ENCODE assay signal across 8 mouse cellular contexts in genomic region chr2:136886846-136887245, GRCm38 (mm10). TPM values are rescaled to one million over a fixed set of nuclear protein-coding genes. Genes with fewer than 3 reads are reported as not detected.
A peak's percentile ranks its signal among the peaks of the same experiment; 100 is the strongest.
DNase-seq lines count a peak whose midpoint lies in the region; ATAC-seq lines count a peak whose summit lies in the region.

No protein-coding gene starts in this region.

- ATAC-seq in monocyte, adult 5-6 weeks (replicated peaks; ENCODE audit: insufficient number of reproducible peaks, low FRiP score, low TSS enrichment, poor library complexity, severe bottlenecking): no peak

- peak; percentile 47 for DNase-seq in embryo, embryonic 11 days
- no peak for DNase-seq in embryo, embryonic 10 days (ENCODE audit: low spot score)
- peak; percentile 50 to 60 for DNase-seq in left cerebral cortex, adult 18-20 months (ENCODE audit: low spot score in 2 of 2)
- no peak for DNase-seq in left cerebral cortex, adult 11 months (ENCODE audit: low spot score)
- DNase-seq in Muller cell, postnatal 12 days (ENCODE audit: inconsistent ontology term): peak; percentile 9
- peak; percentile 40 to 61 for DNase-seq in layer of hippocampus, postnatal 10 days (ENCODE audit: low spot score in 2 of 2)
- DNase-seq in gastrocnemius, adult 8-10 months (ENCODE audit: low spot score in 2 of 2): no peak

RNA-seq across cellular contexts. Expression of gene AL731706.2, which starts 1.4 kb away (rescaled TPM):
- 10 to 100 TPM; 26.9 to 32.8 TPM for total RNA-seq in left cerebral cortex, adult 18-20 months (2021)
- 10 to 100 TPM in 1 of 2 experiments, 1 to 10 TPM in 1; 5.0 to 11.8 TPM for total RNA-seq in layer of hippocampus, postnatal 10 days (2021)
- 13.4 to 63.0 TPM in 2 of 3 replicates, not detected in the other for total RNA-seq in monocyte, adult 5-6 weeks (2017)
- total RNA-seq in gastrocnemius, adult 8-10 months (2022): 10 to 100 TPM in 3 of 4 experiments, 1 to 10 TPM in 1; 9.4 to 39.7 (median 30.9) TPM

RNA-seq across cellular contexts. Expression of gene Slx4ip, which starts 4.2 kb away (rescaled TPM):
- 1 to 10 TPM; 8.1 to 8.3 TPM for total RNA-seq in left cerebral cortex, adult 18-20 months (2021)
- total RNA-seq in layer of hippocampus, postnatal 10 days (2021): 1 to 10 TPM; 6.1 to 7.9 TPM
- total RNA-seq in monocyte, adult 5-6 weeks (2017): 1.5 to 5.4 TPM (median 4.8 TPM) in 3 replicates
- 1 to 10 TPM; 2.5 to 3.8 (median 3.1) TPM for total RNA-seq in gastrocnemius, adult 8-10 months (2022)

RNA-seq across cellular contexts. Expression of gene AL731706.1, which starts 4.3 kb away (rescaled TPM):
- total RNA-seq in left cerebral cortex, adult 18-20 months (2021): 10 to 100 TPM; 14.1 to 20.4 TPM
- total RNA-seq in layer of hippocampus, postnatal 10 days (2021): 10 to 100 TPM; 14.7 to 20.4 TPM
- 0.75 to 13.1 TPM (median 5.0 TPM) in 3 replicates for total RNA-seq in monocyte, adult 5-6 weeks (2017)
- total RNA-seq in gastrocnemius, adult 8-10 months (2022): 10 to 100 TPM; 17.5 to 32.7 (median 25.3) TPM

RNA-seq across cellular contexts. Expression of gene Mkks, which starts 4.3 kb away (rescaled TPM):
- 10 to 100 TPM; 28.5 to 29.5 TPM for total RNA-seq in left cerebral cortex, adult 18-20 months (2021)
- total RNA-seq in layer of hippocampus, postnatal 10 days (2021): 10 to 100 TPM; 16.7 to 18.9 TPM
- total RNA-seq in monocyte, adult 5-6 weeks (2017): 7.8 to 10.7 TPM (median 8.8 TPM) in 3 replicates
- 10 to 100 TPM; 23.0 to 47.3 (median 34.3) TPM for total RNA-seq in gastrocnemius, adult 8-10 months (2022)

Comparison
In these comparisons a context has a peak if more than half of its experiments do, and no peak if none do; other contexts are left out.
1. DNase-seq: peak in embryo, embryonic 11 days (single experiment), left cerebral cortex, adult 18-20 months (2 of 2), Muller cell, postnatal 12 days (single experiment) and layer of hippocampus, postnatal 10 days (2 of 2); none in embryo, embryonic 10 days (single experiment), left cerebral cortex, adult 11 months (single experiment) and gastrocnemius, adult 8-10 months (0 of 2).